Mouse (Mus musculus): ENCODE measurements around the gene Vmn1r215. TPM values are rescaled to one million over a fixed set of nuclear protein-coding genes. Genes with fewer than 3 reads are reported as not detected.
"Not testable (repeated sequence)": the region's sequence is repeated elsewhere in the genome, so short reads cannot be mapped to it uniquely, and the experiment has no call there.

The Vmn1r215 gene
- not detected for total RNA-seq (2021)

GRCm38 (mm10) chr13:23067725-23068124 is at the start of gene Vmn1r215:
Gene Vmn1r215 (plus strand): TSS chr13:23068025.
- intact Hi-C loops (cut with DNase I): no loop called here
- DNase-seq: no peak

- intact Hi-C loops (cut with DNase I): no loop called here
- DNase-seq: no peak
These were observed 49.7 kb upstream of the Vmn1r215 start for GRCm38 (mm10) chr13:23018158-23018557.

DNA sequence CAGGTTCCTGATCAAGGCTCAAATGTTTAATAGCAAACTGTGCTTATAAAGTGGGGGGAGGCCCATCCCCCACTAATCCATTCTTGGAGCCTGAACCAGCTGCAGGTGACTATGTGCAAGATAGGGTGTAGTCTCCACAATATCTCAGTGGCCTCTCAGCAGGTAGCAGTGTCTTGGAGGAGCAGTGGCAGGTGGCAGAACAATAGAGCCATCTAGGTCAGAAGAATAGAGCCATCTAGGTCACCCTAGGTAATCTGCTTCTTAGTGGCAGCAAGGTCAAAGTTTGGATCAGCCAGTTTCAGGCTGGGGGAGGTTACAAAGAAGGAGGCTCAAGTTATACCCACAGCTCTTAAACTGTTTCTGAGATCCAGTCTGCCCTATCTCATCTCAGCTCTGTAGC is 43.0 kb upstream of the Vmn1r215 start:
- DNase-seq: no peak
- intact Hi-C loops (cut with DNase I): no loop called here

GRCm38 (mm10) chr13:23030118-23030517 is 37.7 kb upstream of the Vmn1r215 start, which contains the start of gene Vmn1r214:
Gene Vmn1r214 (plus strand): TSS chr13:23030418.
- DNase-seq: no peak
- intact Hi-C loops (cut with DNase I): no loop called here

- intact Hi-C loops (cut with DNase I): no loop called here
- no peak for DNase-seq
These were observed 10.0 kb upstream of the Vmn1r215 start for GRCm38 (mm10) chr13:23057778-23058177.

GRCm38 (mm10) chr13:23069312-23069711 is 1.5 kb downstream of the Vmn1r215 start:
- DNase-seq: no peak
- intact Hi-C loops (cut with DNase I): no loop called here

- intact Hi-C loops (cut with DNase I): no loop called here
- DNase-seq: no peak
These were observed 26.6 kb downstream of the Vmn1r215 start for GRCm38 (mm10) chr13:23094386-23094785.

DNA sequence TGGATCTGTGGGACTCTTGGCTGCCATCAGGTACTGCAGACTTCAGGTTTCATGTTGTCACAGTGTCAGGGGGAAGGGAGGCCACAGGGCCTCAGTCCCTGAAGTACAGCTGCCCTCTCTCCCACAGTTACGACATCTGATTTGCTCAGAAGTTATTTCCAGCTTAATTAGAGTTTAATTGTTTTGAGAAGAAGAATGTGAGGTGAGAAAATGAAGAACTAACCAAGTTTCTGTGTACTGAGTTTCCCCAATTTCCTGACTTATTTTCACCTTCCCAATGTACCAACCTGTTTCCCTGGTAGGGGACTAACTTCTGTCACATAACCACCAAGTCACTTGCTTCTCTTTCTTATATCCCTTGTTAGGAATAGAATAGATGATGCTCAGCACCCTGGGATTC is 50.3 kb downstream of the Vmn1r215 start, which contains the start of gene Vmn1r217:
TSS of gene Vmn1r217 (minus strand) at position 101 of the 400 bp plus-strand sequence.
- DNase-seq: not testable (repeated sequence)

DNA sequence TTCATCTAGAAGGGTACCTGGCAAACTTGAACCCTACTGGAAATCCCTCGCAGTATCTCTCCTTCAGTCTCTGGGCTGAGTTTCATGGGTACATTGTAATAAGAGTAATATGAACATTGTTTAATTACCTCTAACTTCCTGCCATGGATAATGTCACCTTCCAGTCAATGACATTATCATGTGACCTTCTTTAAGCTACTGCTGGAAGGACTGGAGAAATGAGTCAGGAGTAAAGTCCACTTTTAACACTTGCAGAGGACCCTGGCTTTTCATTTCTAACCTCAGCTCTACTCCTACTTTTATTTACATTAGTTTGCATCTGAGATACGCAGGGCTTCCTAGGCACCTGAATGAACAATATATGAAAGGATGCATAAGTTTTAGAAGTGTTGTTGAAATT is 52.8 kb downstream of the Vmn1r215 start:
- intact Hi-C loops (cut with DNase I): no loop called here
- DNase-seq: no peak

More for the DNA sequence above, 50.3 kb downstream of the Vmn1r215 start, which contains the start of gene Vmn1r217:
- intact Hi-C loops (cut with DNase I): not testable (repeated sequence)

Other genes starting within 250 kb of the Vmn1r215 start
- gene Vmn1r210, start 236.7 kb upstream of the Vmn1r215 start, total RNA-seq (2021): not detected
- gene Vmn1r211, start 210.5 kb upstream of the Vmn1r215 start, total RNA-seq (2021): not detected
- gene Vmn1r212, start 183.8 kb upstream of the Vmn1r215 start, total RNA-seq (2021): not detected
- not detected for gene Vmn1r213, start 60.4 kb upstream of the Vmn1r215 start, total RNA-seq (2021)
- gene Vmn1r214, start 37.6 kb upstream of the Vmn1r215 start, total RNA-seq (2021): not detected
- not detected for gene Vmn1r217, start 50.2 kb downstream of the Vmn1r215 start, total RNA-seq (2021)
- not detected for gene Vmn1r218, start 65.1 kb downstream of the Vmn1r215 start, total RNA-seq (2021)
- not detected for gene Vmn1r219, start 91.3 kb downstream of the Vmn1r215 start, total RNA-seq (2021)
- gene Vmn1r220, start 120.0 kb downstream of the Vmn1r215 start, total RNA-seq (2021): not detected
- not detected for gene Vmn1r221, start 146.1 kb downstream of the Vmn1r215 start, total RNA-seq (2021)
- gene Vmn1r222, start 167.9 kb downstream of the Vmn1r215 start, total RNA-seq (2021): not detected
- not detected for gene Vmn1r223, start 179.1 kb downstream of the Vmn1r215 start, total RNA-seq (2021)

All from heart, postnatal 10 days (tissue).